Mouse (Mus musculus) heart, embryonic 11.5 days (tissue): Measurements from ENCODE around the gene Gal3st3. TPM values are rescaled to one million over a fixed set of nuclear protein-coding genes. Genes with fewer than 3 reads are reported as not detected.

Source experiments
- ATAC-seq: fragments of 200-750 bp; cut with Nextera tagmentation; replicated peaks from 2 replicates; pipeline ENCODE4 v1.8.0; 2017; ENCODE audit warnings: moderate library complexity; ENCODE audit not compliant: insufficient number of reproducible peaks, low FRiP score, low TSS enrichment
- H3K27ac ChIP-seq: fragments of 300-500 bp; sonication (generic); 2 replicates; pipeline ENCODE4 v1.5.1; 2014; ENCODE audit warnings: mild to moderate bottlenecking, low read depth, low read length
- H3K27me3 ChIP-seq: fragments of 300-500 bp; sonication (generic); 2 replicates; pipeline ENCODE4 v1.6.1; 2014; ENCODE audit warnings: mild to moderate bottlenecking, low read length, mixed read lengths; ENCODE audit not compliant: control insufficient read depth, insufficient read depth
- H3K36me3 ChIP-seq: fragments of 300-500 bp; sonication (generic); 2 replicates; pipeline ENCODE4 v1.6.1; 2014; ENCODE audit warnings: mild to moderate bottlenecking, low read length, moderate library complexity, mixed read lengths; ENCODE audit not compliant: control insufficient read depth, insufficient read depth
- H3K4me1 ChIP-seq: fragments of 300-500 bp; sonication (generic); 2 replicates; pipeline ENCODE4 v1.6.1; 2014; ENCODE audit warnings: low read length; ENCODE audit not compliant: control insufficient read depth, insufficient read depth
- H3K4me2 ChIP-seq: fragments of 300-500 bp; sonication (generic); 2 replicates; pipeline ENCODE4 v1.6.1; 2014; ENCODE audit warnings: mild to moderate bottlenecking, moderate library complexity
- H3K4me3 ChIP-seq: fragments of 300-500 bp; sonication (generic); 2 replicates; pipeline ENCODE4 v1.5.1; 2014; ENCODE audit warnings: low read depth, low read length
- H3K9ac ChIP-seq: fragments of 300-500 bp; sonication (generic); 2 replicates; pipeline ENCODE4 v1.6.1; 2014; ENCODE audit warnings: mild to moderate bottlenecking, low read depth, low read length, moderate library complexity
- H3K9me3 ChIP-seq: fragments of 300-500 bp; sonication (generic); replicated peaks from 2 replicates; pipeline ENCODE4 v1.6.1; 2016; ENCODE audit warnings: low read length; ENCODE audit not compliant: control insufficient read depth
- WGBS: fragments of 180-500 bp; shearing (Covaris S2); extraction: QIAGEN DNeasy Blood & Tissue Kit; methylation state at CpG from one replicate; pipeline ENCODE4 v1.1.7; 2014; ENCODE audit not compliant: insufficient replicate concordance; 5-methylcytosine and 5-hydroxymethylcytosine counted together
- polyA plus RNA-seq: library from polyadenylated mRNA; unstranded; fragments of >200 nt; fragmentation: Nextera tagmentation; extraction: Ambion mirVana; gene quantifications from 2 replicates; pipeline ENCODE4 v1.2.1, GENCODE M21; 2014

Gal3st3 gene
- polyA plus RNA-seq, 1 experiment from 2014 or later: 3.8 TPM

DNA sequence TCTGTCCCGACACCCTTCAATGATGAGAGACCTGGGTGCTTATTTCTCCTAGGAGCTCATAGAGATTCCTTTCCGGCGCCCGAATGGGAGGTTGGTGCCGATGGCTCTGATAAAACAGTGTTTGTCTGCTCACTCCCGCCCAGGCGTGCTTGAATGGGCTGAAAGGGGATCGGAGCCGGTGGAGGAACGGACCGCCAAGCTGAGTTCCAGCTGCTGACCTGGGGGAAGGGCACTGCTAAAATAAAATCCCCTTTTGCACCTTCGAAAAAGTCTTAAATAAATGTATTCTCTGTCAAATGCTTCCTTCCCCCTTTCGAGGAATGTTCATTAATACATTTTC, 2.4 kb upstream of the Gal3st3 start:
- no peaks in the 10 kb centered on the region for H3K9me3 ChIP-seq
- H3K4me2 ChIP-seq: peak overlapping the region; percentile 76
- peaks cover 17% of the 10 kb centered on the region for H3K36me3 ChIP-seq
- WGBS: 4% methylated on average over 13 of the region's 13 CpGs
- H3K27ac ChIP-seq: peak overlapping the region; percentile 77
- 0 out of 2 replicates have a peak, but pooled peaks cover 3% of the 10 kb centered on the region for H3K27me3 ChIP-seq
- H3K4me1 ChIP-seq: peaks cover 22% of the 10 kb centered on the region
- peak overlapping the region; percentile 95 for H3K4me3 ChIP-seq
- peak; percentile 54 for ATAC-seq
- peak overlapping the region; percentile 85 for H3K9ac ChIP-seq

DNA sequence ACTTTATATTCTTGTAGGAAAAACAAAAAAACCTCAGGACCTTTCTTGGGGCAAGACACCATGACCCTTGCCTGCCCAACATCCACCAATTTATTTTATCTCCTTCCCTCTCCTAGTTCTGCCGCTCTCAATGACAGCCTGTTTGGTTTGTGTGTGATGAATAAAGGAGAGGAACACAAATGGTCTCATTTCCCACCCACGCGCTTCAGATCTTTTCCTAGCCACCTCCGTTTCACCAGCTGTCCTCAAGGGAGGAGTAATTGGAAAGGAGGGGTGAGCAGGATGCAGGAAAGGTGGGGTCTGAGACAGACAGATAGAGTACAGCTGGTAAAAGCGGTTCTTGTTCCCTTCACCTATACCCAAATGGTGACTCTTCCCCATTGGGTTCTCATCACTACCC, 1.5 kb upstream of the Gal3st3 start:
- H3K9me3 ChIP-seq: no peaks in the 10 kb centered on the region
- no peak for ATAC-seq
- no peak overlapping the region for H3K9ac ChIP-seq
- WGBS: 62% methylated on average over 5 of the region's 5 CpGs
- H3K4me1 ChIP-seq: peaks cover 22% of the 10 kb centered on the region
- peak overlapping the region; percentile 76; the same call in 1 of the 2 replicates for H3K4me2 ChIP-seq
- H3K36me3 ChIP-seq: peaks cover 12% of the 10 kb centered on the region
- no peak overlapping the region for H3K4me3 ChIP-seq
- H3K27me3 ChIP-seq: 0 out of 2 replicates have a peak, but pooled peaks cover 3% of the 10 kb centered on the region
- no peak overlapping the region for H3K27ac ChIP-seq

DNA sequence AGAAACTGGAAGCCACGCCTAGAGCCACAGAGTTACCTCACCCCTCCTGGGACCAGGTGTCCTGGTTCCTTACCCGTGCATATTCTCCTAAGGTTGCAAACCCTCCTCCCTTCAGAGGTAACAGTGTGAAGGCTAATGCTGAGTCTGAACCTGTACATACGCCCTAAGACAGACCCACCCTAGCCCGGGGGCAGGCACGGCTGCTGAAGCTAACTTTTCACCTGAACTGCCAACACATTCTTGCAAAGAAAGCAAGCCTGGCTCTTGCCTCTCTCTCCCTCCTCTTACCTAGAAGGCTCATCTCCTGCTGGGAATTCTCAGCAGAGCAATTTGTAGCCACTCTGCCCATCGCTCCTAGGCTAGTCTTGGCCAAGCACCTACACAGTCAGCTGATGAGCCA, 2.5 kb downstream of the Gal3st3 start:
- WGBS: 83% methylated on average over 6 of the region's 6 CpGs
- no peak overlapping the region for H3K4me2 ChIP-seq
- H3K27ac ChIP-seq: no peak overlapping the region
- peaks cover 14% of the 10 kb centered on the region for H3K4me1 ChIP-seq
- H3K9me3 ChIP-seq: no peaks in the 10 kb centered on the region
- 0 out of 2 replicates have a peak, but pooled peaks cover 3% of the 10 kb centered on the region for H3K27me3 ChIP-seq
- ATAC-seq: no peak
- H3K4me3 ChIP-seq: no peak overlapping the region
- no peak overlapping the region for H3K9ac ChIP-seq
- no peaks in the 10 kb centered on the region for H3K36me3 ChIP-seq

DNA sequence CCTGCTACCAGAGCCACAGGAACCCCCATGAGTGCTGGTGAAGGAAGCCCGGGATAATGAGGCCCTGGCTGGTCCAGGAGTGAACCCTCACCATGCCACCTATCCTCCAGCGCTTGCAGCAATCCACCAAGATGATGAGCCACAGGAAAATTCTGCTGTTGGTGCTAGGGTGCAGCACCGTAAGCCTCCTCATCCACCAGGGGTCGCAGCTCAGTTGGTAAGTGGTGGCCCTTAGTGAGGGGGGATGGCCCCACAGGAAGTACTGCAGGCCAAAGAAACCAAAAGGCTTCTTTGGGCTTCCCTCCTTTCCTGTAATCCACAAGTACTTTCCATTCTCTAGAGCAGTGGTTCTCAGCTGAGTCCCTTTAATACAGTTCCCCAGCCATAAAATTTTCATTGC, 4.3 kb downstream of the Gal3st3 start:
- no peak overlapping the region for H3K4me3 ChIP-seq
- no peak overlapping the region for H3K27ac ChIP-seq
- no peaks in the 10 kb centered on the region; the same call in 1 of the 2 replicates for H3K36me3 ChIP-seq
- ATAC-seq: no peak
- WGBS: 13% methylated on average over 4 of the region's 4 CpGs
- H3K4me1 ChIP-seq: peaks cover 9% of the 10 kb centered on the region; the same call in 1 of the 2 replicates
- no peaks in the 10 kb centered on the region for H3K9me3 ChIP-seq
- no peak overlapping the region for H3K9ac ChIP-seq
- peaks cover 12% of the 10 kb centered on the region for H3K27me3 ChIP-seq
- no peak overlapping the region for H3K4me2 ChIP-seq

DNA sequence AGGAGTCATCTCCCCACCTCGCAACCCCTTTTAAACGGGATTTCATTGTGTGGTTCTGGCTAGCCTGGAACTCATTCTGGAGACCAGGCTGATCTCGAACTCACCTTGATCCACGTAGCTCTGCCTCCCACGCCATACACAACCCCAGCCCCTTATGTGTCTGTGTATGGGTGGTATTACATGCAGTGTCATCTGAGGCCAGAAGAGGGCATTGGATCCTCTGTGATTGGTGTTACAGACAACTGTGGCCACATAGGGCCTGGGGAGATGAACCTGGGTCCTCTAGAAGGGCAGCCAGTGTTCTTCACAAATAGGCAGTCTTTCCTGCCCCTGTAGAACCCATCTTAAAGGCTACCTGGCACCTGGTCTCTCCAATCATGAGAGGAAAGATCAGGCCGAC, 8.1 kb downstream of the Gal3st3 start:
- Histone ChIP-seq H3K9me3 (no peaks in the 10 kb centered on the region), H3K36me3 (no peaks in the 10 kb centered on the region; the same call in 1 of the 2 replicates), H3K27ac (no peak overlapping the region), H3K4me2 (no peak overlapping the region), H3K4me1 (0 out of 2 replicates have a peak, but pooled peaks cover 3% of the 10 kb centered on the region), H3K9ac (no peak overlapping the region), H3K27me3 (peaks cover 16% of the 10 kb centered on the region), H3K4me3 (no peak overlapping the region)
- WGBS: 72% methylated on average over 6 of the region's 6 CpGs
- ATAC-seq: no peak

DNA sequence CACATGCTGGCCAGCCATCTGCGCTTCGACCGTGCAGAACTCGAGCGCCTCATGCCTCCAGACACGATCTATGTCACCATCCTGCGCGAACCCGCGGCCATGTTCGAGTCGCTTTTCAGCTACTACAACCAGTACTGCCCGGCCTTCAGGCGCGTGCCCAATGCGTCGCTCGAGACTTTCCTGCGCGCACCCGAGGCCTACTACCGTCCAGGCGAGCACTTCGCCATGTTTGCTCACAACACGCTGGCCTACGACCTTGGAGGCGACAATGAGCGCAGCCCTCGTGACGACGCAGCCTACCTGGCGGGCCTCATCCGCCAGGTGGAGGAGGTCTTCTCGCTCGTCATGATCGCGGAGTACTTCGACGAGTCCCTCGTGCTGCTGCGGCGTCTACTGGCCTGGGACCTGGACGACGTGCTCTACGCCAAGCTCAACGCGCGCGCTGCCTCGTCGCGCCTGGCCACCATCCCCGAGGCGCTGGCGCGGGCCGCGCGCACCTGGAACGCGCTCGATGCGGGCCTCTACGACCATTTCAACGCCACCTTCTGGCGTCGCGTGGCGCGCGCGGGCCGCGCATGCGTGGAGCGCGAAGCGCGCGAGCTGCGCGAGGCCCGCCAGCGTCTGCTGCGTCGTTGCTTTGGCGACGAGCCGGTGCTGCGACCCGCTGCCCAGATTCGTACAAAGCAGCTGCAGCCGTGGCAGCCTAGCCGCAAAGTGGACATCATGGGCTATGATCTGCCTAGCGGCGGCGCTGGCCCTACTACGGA, 9.0 kb downstream of the Gal3st3 start:
- Histone ChIP-seq H3K27me3 (peaks cover 16% of the 10 kb centered on the region), H3K36me3 (no peaks in the 10 kb centered on the region; the same call in 1 of the 2 replicates), H3K9me3 (no peaks in the 10 kb centered on the region), H3K4me1 (0 out of 2 replicates have a peak, but pooled peaks cover 3% of the 10 kb centered on the region), H3K4me3 (peak overlapping the region; percentile 37), H3K4me2 (peak overlapping the region; percentile 63), H3K9ac (peak overlapping the region; percentile 24; the same call in 1 of the 2 replicates), H3K27ac (no peak overlapping the region)
- 25% methylated on average over 98 of the region's 98 CpGs for WGBS
- ATAC-seq: 0 out of 2 replicates have a peak, but pooled peaks have one; percentile 35

DNA sequence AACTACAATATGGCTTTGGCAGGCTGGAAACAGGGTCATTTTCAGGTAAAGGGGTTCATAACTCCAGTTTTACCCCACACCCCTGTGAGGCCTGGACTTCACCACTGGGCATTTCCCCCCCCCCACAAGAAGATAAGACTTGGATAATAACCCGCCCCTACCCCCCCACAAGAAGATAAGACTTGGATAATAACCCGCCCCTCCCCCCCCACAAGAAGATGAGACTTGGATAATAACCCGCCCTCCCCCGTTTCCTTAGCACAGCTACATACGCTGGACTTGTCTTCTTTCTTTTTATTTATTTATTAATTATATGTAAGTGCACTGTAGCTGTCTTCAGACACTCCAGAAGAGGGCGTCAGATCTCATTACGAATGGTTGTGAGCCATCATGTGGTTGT, 10.9 kb downstream of the Gal3st3 start:
- WGBS: 77% methylated on average over 7 of the region's 7 CpGs
- no peaks in the 10 kb centered on the region; the same call in 1 of the 2 replicates for H3K36me3 ChIP-seq
- no peaks in the 10 kb centered on the region for H3K9me3 ChIP-seq
- H3K4me1 ChIP-seq: 0 out of 2 replicates have a peak, but pooled peaks cover 3% of the 10 kb centered on the region
- H3K27ac ChIP-seq: no peak overlapping the region
- peaks cover 16% of the 10 kb centered on the region for H3K27me3 ChIP-seq
- no peak overlapping the region for H3K9ac ChIP-seq
- no peak overlapping the region for H3K4me2 ChIP-seq
- 0 out of 2 replicates have a peak, but pooled peaks have one; percentile 57 for ATAC-seq
- H3K4me3 ChIP-seq: no peak overlapping the region

DNA sequence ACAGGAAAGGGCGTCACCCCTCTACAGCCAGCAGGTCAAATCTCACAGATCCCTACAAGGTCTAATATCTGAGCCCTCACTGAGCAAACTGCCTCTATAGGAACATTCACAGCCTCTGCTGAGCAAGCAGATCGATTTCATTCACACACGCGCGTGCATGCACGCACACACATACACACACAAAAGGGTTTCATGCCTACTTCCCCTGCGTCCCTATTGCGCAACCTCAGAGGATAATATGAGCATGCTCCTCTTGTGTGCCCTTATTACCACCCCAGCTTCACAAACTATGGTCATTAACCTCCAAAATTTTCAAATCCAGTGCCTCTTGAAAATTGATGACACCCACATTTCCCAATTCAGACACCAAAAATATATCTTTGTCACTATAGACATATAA, 15.1 kb downstream of the Gal3st3 start:
- 86% methylated on average over 8 of the region's 8 CpGs for WGBS
- Histone ChIP-seq H3K9me3 (0 out of 2 replicates have a peak, but pooled peaks cover 3% of the 10 kb centered on the region), H3K9ac (no peak overlapping the region), H3K4me1 (no peaks in the 10 kb centered on the region), H3K27ac (no peak overlapping the region), H3K4me2 (no peak overlapping the region), H3K27me3 (peaks cover under 1% of the 10 kb centered on the region; the same call in 1 of the 2 replicates), H3K36me3 (no peaks in the 10 kb centered on the region), H3K4me3 (no peak overlapping the region)
- ATAC-seq: no peak
